Mouse (Mus musculus): ENCODE data around the gene Zdhhc9. TPM values are rescaled to one million over a fixed set of nuclear protein-coding genes. Genes with fewer than 3 reads are reported as not detected.
A peak's percentile ranks its signal among the peaks of the same experiment; 100 is the strongest.

Zdhhc9 gene
- 6.6 and 7.1 TPM in 2 replicates for polyA plus RNA-seq (2014; fragmentation: Nextera tagmentation; extraction: Ambion mirVana)

DNA sequence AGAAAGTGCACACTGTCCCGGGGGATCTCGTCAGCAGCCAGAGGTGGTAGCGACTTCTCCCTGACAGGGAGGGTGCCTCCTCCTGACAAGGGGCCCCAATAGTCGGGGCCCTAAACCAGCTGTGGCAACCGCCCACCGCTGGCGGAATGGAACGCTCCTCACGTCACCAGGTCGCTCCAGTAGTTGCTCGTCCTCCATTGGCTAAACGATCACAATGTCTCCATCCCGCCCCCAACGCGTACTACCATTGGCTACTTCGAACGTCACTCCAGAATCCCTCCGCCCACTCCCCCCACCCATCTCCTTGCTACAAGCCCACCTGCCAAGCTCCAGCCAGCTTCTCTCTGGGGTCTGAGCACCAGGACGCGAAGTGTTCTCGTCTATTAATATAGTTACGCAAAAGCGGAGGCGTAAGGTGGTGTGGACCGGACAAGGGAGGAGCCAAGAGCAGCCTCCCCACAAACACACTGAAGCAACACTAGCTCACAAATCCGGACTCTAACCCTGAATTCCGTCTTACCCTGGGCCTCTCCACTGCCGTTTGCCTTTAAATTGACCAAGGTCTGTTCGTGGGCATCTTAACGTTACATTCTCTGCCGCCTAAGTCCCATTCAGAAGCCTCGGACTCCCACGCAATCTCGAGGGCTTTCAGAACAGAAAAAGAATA lies at the start of gene Zdhhc9:
TSS of gene Zdhhc9 (minus strand) at position 360 of the 667 bp plus-strand sequence.
- no peaks in the 10 kb centered on the region for H3K36me3 ChIP-seq (ENCODE audit: control insufficient read depth, insufficient read depth, low read length)
- peak within 1 kb of the TSS; percentile 58 for H3K27ac ChIP-seq (replicated peaks; ENCODE audit: low read depth, low read length)
- 28% methylated on average over 24 of the region's 34 CpGs for WGBS
- H3K4me1 ChIP-seq (ENCODE audit: control insufficient read depth, insufficient read depth, low read length), result no peaks in the 10 kb centered on the region
- peak within 1 kb of the TSS; percentile 62 for H3K4me3 ChIP-seq (ENCODE audit: low read depth, low read length)
- peak within 1 kb of the TSS; percentile 64 for H3K9ac ChIP-seq (ENCODE audit: low read depth, low read length)
- no peaks in the 10 kb centered on the region for H3K9me3 ChIP-seq (ENCODE audit: control insufficient read depth, low read length)
- peak within 1 kb of the TSS; percentile 60 for H3K4me2 ChIP-seq (ENCODE audit: low read depth, low read length)
- peak; percentile 99 for ATAC-seq (ENCODE audit: low read depth)
- DNase-seq (ENCODE audit: low spot score), result peak; percentile 94
- no peaks in the 10 kb centered on the region; the same call in 1 of the 2 replicates for H3K27me3 ChIP-seq (replicated peaks; ENCODE audit: control insufficient read depth, insufficient read depth, low read length)

DNA sequence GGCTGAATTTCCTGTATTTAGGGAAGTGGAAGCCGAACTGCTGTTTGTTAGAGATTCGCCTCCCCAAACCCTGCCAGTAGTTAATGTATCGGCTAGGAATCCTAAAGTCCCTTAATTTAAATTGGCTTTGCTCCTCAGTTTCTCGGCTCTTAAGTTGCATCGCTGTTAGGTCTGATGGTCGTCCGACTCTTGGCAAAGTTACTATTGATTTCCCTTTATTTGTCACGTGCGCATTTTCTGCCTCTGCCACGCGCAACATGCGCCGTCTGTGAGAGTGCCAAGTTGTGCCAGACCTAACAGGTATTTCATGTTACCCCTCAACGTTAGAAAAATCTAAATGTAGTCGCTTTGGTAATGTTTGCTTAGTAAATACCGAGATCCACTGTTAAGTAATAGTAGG lies 48.3 kb upstream of the Zdhhc9 start:
- ATAC-seq (ENCODE audit: low read depth), result no peak
- WGBS, result 19% methylated on average over 16 of the region's 16 CpGs

DNA sequence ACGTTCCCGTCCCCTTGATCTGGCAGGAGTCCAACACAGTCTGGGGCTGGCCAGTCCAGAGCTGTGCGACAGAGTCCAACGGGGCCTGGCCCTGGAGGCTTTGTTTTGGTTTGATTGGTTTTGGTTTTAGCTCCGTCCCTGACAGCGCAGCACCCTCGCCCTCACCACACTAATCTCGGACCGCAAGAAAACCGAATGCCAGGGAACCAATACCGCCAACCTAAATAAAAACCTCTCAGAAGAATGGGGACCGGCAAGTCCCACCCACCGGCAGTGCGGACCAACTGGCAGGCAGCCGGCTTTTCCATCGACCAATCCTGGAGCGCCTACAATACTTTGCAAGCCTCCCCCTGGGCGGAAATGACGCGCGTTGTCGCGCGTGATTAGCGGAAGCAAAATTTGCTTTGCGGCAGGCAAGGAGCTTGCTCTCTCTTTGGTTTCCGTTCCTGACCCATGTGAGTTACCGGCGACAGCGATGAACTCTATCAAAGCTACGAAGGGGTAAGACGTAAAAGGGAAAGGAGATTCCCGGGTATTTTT lies 47.9 kb upstream of the Zdhhc9 start, which contains the start of gene Utp14a:
TSS of gene Utp14a (plus strand) at position 395 of the 540 bp plus-strand sequence.
- DNase-seq (ENCODE audit: low spot score) (peak; percentile 98), ATAC-seq (ENCODE audit: low read depth) (peak; percentile 99)
- Histone ChIP-seq H3K27ac (replicated peaks; ENCODE audit: low read depth, low read length) (peak within 1 kb of the TSS; percentile 80), H3K9ac (ENCODE audit: low read depth, low read length) (peak within 1 kb of the TSS; percentile 60), H3K4me2 (ENCODE audit: low read depth, low read length) (peak within 1 kb of the TSS; percentile 64), H3K9me3 (ENCODE audit: control insufficient read depth, low read length) (no peaks in the 10 kb centered on the region), H3K4me3 (ENCODE audit: low read depth, low read length) (peak within 1 kb of the TSS; percentile 52), H3K27me3 (replicated peaks; ENCODE audit: control insufficient read depth, insufficient read depth, low read length) (no peaks in the 10 kb centered on the region), H3K4me1 (ENCODE audit: control insufficient read depth, insufficient read depth, low read length) (no peaks in the 10 kb centered on the region), H3K36me3 (ENCODE audit: control insufficient read depth, insufficient read depth, low read length) (0 out of 2 replicates have a peak, but pooled peaks cover 5% of the 10 kb centered on the region)
- WGBS, result 15% methylated on average over 32 of the region's 33 CpGs

More for the DNA sequence above, 48.3 kb upstream of the Zdhhc9 start:
- H3K9ac ChIP-seq (ENCODE audit: low read depth, low read length), result peak overlapping the region; percentile 60
- no peaks in the 10 kb centered on the region for H3K27me3 ChIP-seq (replicated peaks; ENCODE audit: control insufficient read depth, insufficient read depth, low read length)
- H3K27ac ChIP-seq (replicated peaks; ENCODE audit: low read depth, low read length), result peak overlapping the region; percentile 61; the same call in 1 of the 2 replicates
- H3K4me2 ChIP-seq (ENCODE audit: low read depth, low read length), result peak overlapping the region; percentile 56
- no peaks in the 10 kb centered on the region for H3K4me1 ChIP-seq (ENCODE audit: control insufficient read depth, insufficient read depth, low read length)
- no peak for DNase-seq (ENCODE audit: low spot score)
- H3K36me3 ChIP-seq (ENCODE audit: control insufficient read depth, insufficient read depth, low read length), result 0 out of 2 replicates have a peak, but pooled peaks cover 5% of the 10 kb centered on the region
- H3K9me3 ChIP-seq (ENCODE audit: control insufficient read depth, low read length), result no peaks in the 10 kb centered on the region
- H3K4me3 ChIP-seq (ENCODE audit: low read depth, low read length), result peak overlapping the region; percentile 52

DNA sequence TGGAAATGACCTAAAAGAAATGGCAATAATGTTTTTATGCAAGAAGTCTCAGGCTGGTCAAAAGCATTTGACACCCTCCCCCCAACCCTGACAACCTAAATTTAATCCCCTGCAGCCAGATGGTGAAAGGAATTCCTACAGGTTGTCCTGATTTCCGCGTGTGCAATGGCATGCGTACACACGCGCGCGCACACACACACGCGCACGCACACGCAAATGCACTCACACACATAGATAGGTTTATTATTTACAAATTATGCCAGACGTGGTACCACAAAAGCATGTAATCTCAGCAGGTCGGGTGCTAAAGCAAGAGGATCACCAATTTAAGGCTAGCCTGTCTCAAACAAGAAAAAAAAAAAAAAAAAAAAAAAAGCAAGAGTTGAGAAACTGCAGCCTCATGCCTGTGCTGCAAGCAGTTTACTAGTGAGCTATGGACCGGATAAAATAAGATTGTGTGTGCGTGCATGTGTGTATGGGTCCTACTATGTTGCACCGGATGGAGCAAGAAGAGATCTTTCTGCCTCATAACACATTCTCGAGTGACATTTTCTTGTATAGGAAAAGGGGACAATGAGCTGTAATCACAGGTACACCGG lies 47.3 kb upstream of the Zdhhc9 start:
- H3K9me3 ChIP-seq (ENCODE audit: control insufficient read depth, low read length), result no peaks in the 10 kb centered on the region
- 24% methylated on average over 18 of the region's 18 CpGs for WGBS
- peak overlapping the region; percentile 52 for H3K4me3 ChIP-seq (ENCODE audit: low read depth, low read length)
- peak overlapping the region; percentile 80; the same call in 1 of the 2 replicates for H3K27ac ChIP-seq (replicated peaks; ENCODE audit: low read depth, low read length)
- 0 out of 2 replicates have a peak, but pooled peaks cover 5% of the 10 kb centered on the region for H3K36me3 ChIP-seq (ENCODE audit: control insufficient read depth, insufficient read depth, low read length)
- peak overlapping the region; percentile 55 for H3K9ac ChIP-seq (ENCODE audit: low read depth, low read length)
- ATAC-seq (ENCODE audit: low read depth) (peak; percentile 58), DNase-seq (ENCODE audit: low spot score) (no peak)
- H3K4me2 ChIP-seq (ENCODE audit: low read depth, low read length), result peak overlapping the region; percentile 64
- no peaks in the 10 kb centered on the region for H3K27me3 ChIP-seq (replicated peaks; ENCODE audit: control insufficient read depth, insufficient read depth, low read length)
- H3K4me1 ChIP-seq (ENCODE audit: control insufficient read depth, insufficient read depth, low read length), result no peaks in the 10 kb centered on the region

DNA sequence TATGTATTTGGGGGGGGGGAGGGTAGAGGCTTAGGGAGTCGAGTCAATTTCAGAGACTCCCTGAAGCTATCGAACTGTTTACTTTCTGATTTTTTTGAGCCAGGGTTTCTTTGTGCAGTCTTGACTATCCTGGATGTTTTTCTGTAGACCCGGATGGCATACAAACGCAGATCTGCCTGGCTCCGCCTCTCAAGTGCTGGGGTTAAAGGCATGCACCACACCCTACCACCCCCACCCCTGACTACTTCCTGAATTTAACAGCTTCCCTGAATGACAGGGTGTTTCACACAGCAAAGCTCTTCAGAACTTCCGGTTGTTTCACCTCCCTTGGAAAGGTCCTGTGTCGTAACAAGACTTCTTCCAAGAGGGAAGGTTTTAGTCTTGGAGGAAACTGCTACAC lies 25.7 kb upstream of the Zdhhc9 start:
- DNase-seq (ENCODE audit: low spot score) (peak; percentile 19), ATAC-seq (ENCODE audit: low read depth) (no peak)
- Histone ChIP-seq H3K36me3 (ENCODE audit: control insufficient read depth, insufficient read depth, low read length) (no peaks in the 10 kb centered on the region), H3K4me2 (ENCODE audit: low read depth, low read length) (no peak overlapping the region), H3K4me1 (ENCODE audit: control insufficient read depth, insufficient read depth, low read length) (no peaks in the 10 kb centered on the region), H3K27me3 (replicated peaks; ENCODE audit: control insufficient read depth, insufficient read depth, low read length) (no peaks in the 10 kb centered on the region), H3K27ac (replicated peaks; ENCODE audit: low read depth, low read length) (no peak overlapping the region), H3K4me3 (ENCODE audit: low read depth, low read length) (no peak overlapping the region), H3K9ac (ENCODE audit: low read depth, low read length) (no peak overlapping the region), H3K9me3 (ENCODE audit: control insufficient read depth, low read length) (no peaks in the 10 kb centered on the region)
- 48% methylated on average over 7 of the region's 7 CpGs for WGBS

DNA sequence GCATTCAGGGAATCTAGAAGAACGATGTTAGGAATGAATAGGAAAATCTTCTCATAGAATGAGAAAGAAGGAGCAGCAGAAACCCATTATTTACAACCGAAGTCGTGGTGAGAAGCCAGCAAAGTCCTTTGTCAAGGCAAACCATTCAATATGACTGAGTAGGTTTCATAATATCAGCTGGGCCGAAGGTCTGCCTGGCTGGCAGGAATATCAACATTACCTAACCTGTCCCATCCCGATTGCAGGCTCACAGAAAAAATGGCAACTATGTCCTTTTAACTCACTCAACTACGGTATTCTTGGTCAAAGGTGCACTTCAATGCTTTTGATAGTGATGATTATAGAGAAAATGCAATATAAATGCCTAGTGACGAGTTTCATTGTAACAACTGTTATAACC lies 17.5 kb upstream of the Zdhhc9 start:
- Histone ChIP-seq H3K4me1 (ENCODE audit: control insufficient read depth, insufficient read depth, low read length) (no peaks in the 10 kb centered on the region), H3K36me3 (ENCODE audit: control insufficient read depth, insufficient read depth, low read length) (no peaks in the 10 kb centered on the region), H3K9me3 (ENCODE audit: control insufficient read depth, low read length) (no peaks in the 10 kb centered on the region), H3K4me3 (ENCODE audit: low read depth, low read length) (no peak overlapping the region), H3K4me2 (ENCODE audit: low read depth, low read length) (no peak overlapping the region), H3K27ac (replicated peaks; ENCODE audit: low read depth, low read length) (no peak overlapping the region), H3K27me3 (replicated peaks; ENCODE audit: control insufficient read depth, insufficient read depth, low read length) (no peaks in the 10 kb centered on the region), H3K9ac (ENCODE audit: low read depth, low read length) (no peak overlapping the region)
- 76% methylated on average over 7 of the region's 7 CpGs for WGBS
- ATAC-seq (ENCODE audit: low read depth) (no peak), DNase-seq (ENCODE audit: low spot score) (no peak)

DNA sequence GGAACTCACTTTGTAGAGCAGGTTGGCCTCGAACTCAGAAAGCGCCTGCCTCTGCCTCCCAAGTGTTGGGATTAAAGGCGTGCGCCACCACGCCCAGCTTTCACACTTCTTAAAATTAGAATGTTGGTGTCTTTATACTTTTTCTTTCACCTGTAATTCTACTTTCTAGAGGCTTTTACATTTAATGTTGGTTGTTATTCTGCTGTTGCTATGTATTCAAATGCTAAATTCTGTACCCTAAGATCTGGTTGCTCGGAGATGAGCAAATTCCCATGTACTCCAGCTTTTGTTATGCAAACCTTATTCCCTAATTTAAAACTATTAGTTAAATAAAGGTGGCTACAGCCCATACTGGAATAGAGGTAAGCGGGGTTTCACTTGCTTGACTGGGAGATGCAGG lies 14.0 kb upstream of the Zdhhc9 start:
- WGBS, result 83% methylated on average over 7 of the region's 7 CpGs
- ATAC-seq (ENCODE audit: low read depth), result no peak
- no peak for DNase-seq (ENCODE audit: low spot score)

DNA sequence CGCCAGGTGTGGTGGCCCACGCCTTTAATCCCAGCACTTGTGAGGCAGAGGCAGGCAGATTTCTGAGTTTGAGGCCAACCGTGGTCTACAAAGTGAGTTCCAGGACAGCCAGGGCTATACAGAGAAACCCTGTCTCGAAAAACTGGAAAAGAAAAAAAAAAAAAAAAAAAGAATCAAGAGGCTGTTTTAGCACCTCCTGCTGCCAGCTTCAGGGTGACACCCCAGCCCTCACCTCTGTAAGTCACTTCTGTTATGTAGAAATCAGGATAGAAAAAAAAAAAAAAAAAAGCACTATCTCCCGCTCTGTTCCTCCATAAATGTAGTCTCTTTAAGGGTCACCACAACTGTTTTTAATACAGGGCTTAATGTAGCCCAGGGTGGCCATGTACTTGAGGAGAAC lies 10.8 kb upstream of the Zdhhc9 start:
- Histone ChIP-seq H3K4me1 (ENCODE audit: control insufficient read depth, insufficient read depth, low read length) (no peaks in the 10 kb centered on the region), H3K27ac (replicated peaks; ENCODE audit: low read depth, low read length) (no peak overlapping the region), H3K4me2 (ENCODE audit: low read depth, low read length) (no peak overlapping the region), H3K4me3 (ENCODE audit: low read depth, low read length) (no peak overlapping the region), H3K36me3 (ENCODE audit: control insufficient read depth, insufficient read depth, low read length) (no peaks in the 10 kb centered on the region), H3K27me3 (replicated peaks; ENCODE audit: control insufficient read depth, insufficient read depth, low read length) (no peaks in the 10 kb centered on the region), H3K9ac (ENCODE audit: low read depth, low read length) (no peak overlapping the region), H3K9me3 (ENCODE audit: control insufficient read depth, low read length) (no peaks in the 10 kb centered on the region)
- ATAC-seq (ENCODE audit: low read depth) (no peak), DNase-seq (ENCODE audit: low spot score) (no peak)
- 71% methylated on average over 5 of the region's 5 CpGs for WGBS

More for the DNA sequence above, 14.0 kb upstream of the Zdhhc9 start:
- Histone ChIP-seq H3K27ac (replicated peaks; ENCODE audit: low read depth, low read length) (no peak overlapping the region), H3K9me3 (ENCODE audit: control insufficient read depth, low read length) (no peaks in the 10 kb centered on the region), H3K36me3 (ENCODE audit: control insufficient read depth, insufficient read depth, low read length) (no peaks in the 10 kb centered on the region), H3K4me1 (ENCODE audit: control insufficient read depth, insufficient read depth, low read length) (no peaks in the 10 kb centered on the region), H3K27me3 (replicated peaks; ENCODE audit: control insufficient read depth, insufficient read depth, low read length) (no peaks in the 10 kb centered on the region), H3K4me3 (ENCODE audit: low read depth, low read length) (no peak overlapping the region), H3K9ac (ENCODE audit: low read depth, low read length) (no peak overlapping the region), H3K4me2 (ENCODE audit: low read depth, low read length) (no peak overlapping the region)
